Mouse (Mus musculus) midbrain, embryonic 14.5 days (tissue): ENCODE results near the gene Isoc2a. TPM values are rescaled to one million over a fixed set of nuclear protein-coding genes. Genes with fewer than 3 reads are reported as not detected.

Source experiments
- ATAC-seq: fragments of 200-750 bp; cut with Nextera tagmentation; 2 replicates; pipeline ENCODE4 v1.8.0; 2017; ENCODE audit warnings: moderate number of reproducible peaks, moderate library complexity; ENCODE audit not compliant: low FRiP score, low TSS enrichment
- DNase-seq: peaks from one replicate; pipeline ENCODE4 v3.0.0-alpha.2; 2015
- H3K27ac ChIP-seq: fragments of 300-500 bp; sonication (generic); replicated peaks from 2 replicates; pipeline ENCODE4 v1.5.1; 2014; ENCODE audit warnings: mild to moderate bottlenecking, low read depth, low read length, moderate library complexity
- H3K27me3 ChIP-seq: fragments of 300-500 bp; sonication (generic); 2 replicates; pipeline ENCODE4 v1.6.1; 2014; ENCODE audit warnings: low read length, control low read depth, mixed read lengths; ENCODE audit not compliant: control insufficient read depth, insufficient read depth
- H3K36me3 ChIP-seq: fragments of 300-500 bp; sonication (generic); 2 replicates; pipeline ENCODE4 v1.6.1; 2014; ENCODE audit warnings: low read length, control low read depth; ENCODE audit not compliant: control insufficient read depth, insufficient read depth
- H3K4me1 ChIP-seq: fragments of 300-500 bp; sonication (generic); 2 replicates; pipeline ENCODE4 v1.6.1; 2014; ENCODE audit warnings: mild to moderate bottlenecking, antibody characterized with exemption, low read length, control low read depth; ENCODE audit not compliant: control insufficient read depth, insufficient read depth
- H3K4me2 ChIP-seq: fragments of 300-500 bp; sonication (generic); 2 replicates; pipeline ENCODE4 v1.6.1; 2014; ENCODE audit warnings: mild to moderate bottlenecking, low read length, moderate library complexity
- H3K4me3 ChIP-seq: fragments of 300-500 bp; sonication (generic); replicated peaks from 2 replicates; pipeline ENCODE4 v1.5.1; 2014; ENCODE audit warnings: low read depth, low read length
- H3K9ac ChIP-seq: fragments of 300-500 bp; sonication (generic); replicated peaks from 2 replicates; pipeline ENCODE4 v1.6.1; 2014; ENCODE audit warnings: mild to moderate bottlenecking, low read length, moderate library complexity
- H3K9me3 ChIP-seq: fragments of 300-500 bp; sonication (generic); 2 replicates; pipeline ENCODE4 v1.6.1; 2016; ENCODE audit warnings: low read length, control low read depth, mixed read lengths; ENCODE audit not compliant: control insufficient read depth
- WGBS: fragments of 180-500 bp; shearing (Covaris S2); extraction: QIAGEN DNeasy Blood & Tissue Kit; methylation state at CpG from one replicate; pipeline ENCODE4 v1.1.7; 2014; 5-methylcytosine and 5-hydroxymethylcytosine counted together
- polyA plus RNA-seq: library from polyadenylated mRNA; unstranded; fragments of >200 nt; fragmentation: Nextera tagmentation; extraction: Ambion mirVana; gene quantifications from 2 replicates; pipeline ENCODE4 v1.2.1, GENCODE M21; 2014

The Isoc2a gene
- polyA plus RNA-seq, 1 experiment from 2014 or later: 0.54 TPM

DNA sequence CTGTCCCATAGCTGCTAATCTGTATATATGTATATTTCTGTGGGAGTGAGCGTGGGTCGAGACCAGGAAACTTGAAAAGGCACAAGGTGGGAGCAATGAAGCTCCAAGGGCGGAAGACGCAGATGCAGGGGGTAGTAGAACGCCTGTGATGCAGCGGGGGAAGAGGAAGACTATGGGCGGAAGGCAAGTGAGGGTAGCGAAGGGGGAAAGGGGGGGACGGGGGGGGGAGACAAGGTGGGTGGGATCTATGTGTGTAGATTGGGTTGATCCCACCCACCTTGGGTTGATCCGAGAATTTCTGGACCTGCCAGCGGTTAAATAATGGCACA, 23.5 kb downstream of the Isoc2a start:
- no peak overlapping the region for H3K27ac ChIP-seq
- no peak for ATAC-seq
- 19% methylated on average over 11 of the region's 11 CpGs for WGBS

DNA sequence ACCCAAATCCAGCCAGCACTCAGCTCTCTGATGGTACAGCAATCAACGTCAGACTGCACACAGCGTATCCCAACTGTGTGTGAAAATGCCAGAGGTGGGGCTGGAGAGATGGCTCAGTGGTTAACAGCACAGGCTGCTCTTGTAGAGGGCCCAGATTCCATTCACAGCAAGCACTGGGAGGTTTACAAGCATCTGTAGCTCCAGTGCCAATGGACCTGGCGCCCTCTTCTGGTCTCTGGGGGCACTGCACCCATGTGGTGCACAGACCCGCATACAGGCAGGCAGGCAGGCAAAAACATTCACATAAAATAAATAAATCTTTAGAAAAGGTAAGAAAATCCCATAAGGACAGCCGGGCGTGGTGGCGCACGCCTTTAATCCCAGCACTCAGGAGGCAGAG, 24.2 kb downstream of the Isoc2a start:
- 45% methylated on average over 8 of the region's 8 CpGs for WGBS
- no peak for DNase-seq
- 0 out of 2 replicates have a peak, but pooled peaks cover 3% of the 10 kb centered on the region for H3K9me3 ChIP-seq

More for the DNA sequence above, 23.5 kb downstream of the Isoc2a start:
- H3K36me3 ChIP-seq: no peaks in the 10 kb centered on the region
- peak overlapping the region; percentile 31 for H3K4me3 ChIP-seq
- H3K9ac ChIP-seq: no peak overlapping the region
- 0 out of 2 replicates have a peak, but pooled peaks cover 3% of the 10 kb centered on the region for H3K9me3 ChIP-seq
- no peaks in the 10 kb centered on the region for H3K27me3 ChIP-seq
- H3K4me1 ChIP-seq: peaks cover 3% of the 10 kb centered on the region; the same call in 1 of the 2 replicates
- H3K4me2 ChIP-seq: peak overlapping the region; percentile 57
- DNase-seq: no peak

GRCm38 (mm10) chr7:4902404-4902803, 25.5 kb downstream of the Isoc2a start:
- H3K4me3 ChIP-seq: no peak overlapping the region
- 0 out of 2 replicates have a peak, but pooled peaks cover 3% of the 10 kb centered on the region for H3K9me3 ChIP-seq
- WGBS: 88% methylated on average over 9 of the region's 9 CpGs
- ATAC-seq (no peak), DNase-seq (no peak)
- H3K4me1 ChIP-seq: peaks cover 3% of the 10 kb centered on the region; the same call in 1 of the 2 replicates
- no peak overlapping the region for H3K9ac ChIP-seq
- no peaks in the 10 kb centered on the region for H3K36me3 ChIP-seq
- H3K27ac ChIP-seq: no peak overlapping the region
- H3K27me3 ChIP-seq: no peaks in the 10 kb centered on the region
- no peak overlapping the region for H3K4me2 ChIP-seq

More for the DNA sequence above, 24.2 kb downstream of the Isoc2a start:
- Histone ChIP-seq H3K27me3 (no peaks in the 10 kb centered on the region), H3K27ac (no peak overlapping the region), H3K36me3 (no peaks in the 10 kb centered on the region), H3K9ac (no peak overlapping the region), H3K4me1 (peaks cover 3% of the 10 kb centered on the region; the same call in 1 of the 2 replicates), H3K4me2 (no peak overlapping the region), H3K4me3 (no peak overlapping the region)
- ATAC-seq: no peak

DNA sequence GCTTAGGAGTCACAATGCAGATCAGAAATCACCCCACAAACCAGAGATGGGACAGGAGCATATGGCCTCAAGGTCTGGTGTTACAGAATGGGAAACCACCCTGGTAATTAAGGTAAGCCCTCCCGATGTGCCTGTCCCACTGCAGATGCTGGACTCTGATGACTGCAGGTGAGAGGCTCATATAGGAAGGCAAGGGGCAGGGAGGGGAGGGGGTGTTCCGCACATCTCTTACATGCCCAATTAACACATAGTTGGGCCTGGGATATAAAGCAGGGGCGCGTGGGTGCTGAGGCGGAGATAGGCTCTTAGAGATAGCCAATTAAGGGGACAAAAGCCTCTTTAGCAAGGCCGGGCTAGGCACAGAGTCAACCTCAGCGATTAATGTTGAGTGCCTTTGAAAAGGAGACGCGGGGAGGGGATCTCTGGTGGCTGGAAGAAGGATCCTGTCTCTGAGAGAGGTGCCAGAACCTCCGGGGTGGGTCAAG, 29.6 kb downstream of the Isoc2a start, which contains the start of gene Gm36210:
Gene Gm36210 (minus strand): TSS at position 51 of the 485 bp plus-strand sequence.
- no peak within 1 kb of the TSS for H3K9ac ChIP-seq
- no peaks in the 10 kb centered on the region for H3K36me3 ChIP-seq
- no peak within 1 kb of the TSS for H3K27ac ChIP-seq
- 46% methylated on average over 10 of the region's 10 CpGs for WGBS
- H3K4me2 ChIP-seq: no peak within 1 kb of the TSS
- H3K4me1 ChIP-seq: no peaks in the 10 kb centered on the region
- ATAC-seq: no peak
- H3K4me3 ChIP-seq: no peak within 1 kb of the TSS
- DNase-seq: no peak
- no peaks in the 10 kb centered on the region for H3K9me3 ChIP-seq
- H3K27me3 ChIP-seq: no peaks in the 10 kb centered on the region

GRCm38 (mm10) chr7:4911561-4911960, 34.6 kb downstream of the Isoc2a start:
- Histone ChIP-seq H3K4me2 (0 out of 2 replicates have a peak overlapping the region, but pooled peaks have one; percentile 11), H3K4me3 (no peak overlapping the region)

DNA sequence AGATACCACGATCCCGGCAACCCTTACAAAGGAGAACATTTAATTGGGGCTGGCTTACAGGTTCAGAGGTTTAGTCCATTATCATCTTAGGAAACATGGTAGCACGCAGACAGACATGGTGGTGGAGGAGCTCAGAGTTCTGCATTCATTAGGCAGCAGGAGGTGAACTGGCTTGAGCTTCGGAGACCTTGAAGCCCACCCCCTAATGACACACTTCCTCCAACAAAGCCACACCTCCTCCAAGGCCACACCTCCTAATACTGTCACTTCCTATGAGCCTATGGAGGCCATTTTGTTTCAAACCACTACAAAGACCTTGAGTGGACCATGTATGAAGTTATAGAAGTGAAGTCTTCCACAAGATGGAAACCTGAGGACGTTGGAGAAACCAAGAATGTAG, 35.3 kb downstream of the Isoc2a start:
- Histone ChIP-seq H3K9ac (no peak overlapping the region), H3K4me1 (peaks cover 17% of the 10 kb centered on the region), H3K27ac (no peak overlapping the region), H3K4me3 (no peak overlapping the region), H3K4me2 (0 out of 2 replicates have a peak overlapping the region, but pooled peaks have one; percentile 11), H3K36me3 (no peaks in the 10 kb centered on the region), H3K9me3 (no peaks in the 10 kb centered on the region), H3K27me3 (no peaks in the 10 kb centered on the region)
- WGBS: 62% methylated on average over 5 of the region's 5 CpGs
- DNase-seq (peak; percentile 24), ATAC-seq (no peak)

More at GRCm38 (mm10) chr7:4911561-4911960, 34.6 kb downstream of the Isoc2a start:
- ATAC-seq (no peak), DNase-seq (peak; percentile 84)
- Histone ChIP-seq H3K27ac (no peak overlapping the region), H3K4me1 (peaks cover 10% of the 10 kb centered on the region), H3K27me3 (no peaks in the 10 kb centered on the region), H3K36me3 (no peaks in the 10 kb centered on the region), H3K9ac (no peak overlapping the region), H3K9me3 (no peaks in the 10 kb centered on the region)
- 36% methylated on average over 9 of the region's 9 CpGs for WGBS

GRCm38 (mm10) chr7:4915007-4915665, 38.2 kb downstream of the Isoc2a start, which contains the start of gene Zfp628:
Gene Zfp628 (plus strand): TSS chr7:4915217.
- ATAC-seq: peak; percentile 92
- Histone ChIP-seq H3K36me3 (peaks cover 25% of the 10 kb centered on the region), H3K4me3 (peak within 1 kb of the TSS; percentile 60), H3K4me2 (peak within 1 kb of the TSS; percentile 64), H3K9me3 (no peaks in the 10 kb centered on the region), H3K27me3 (no peaks in the 10 kb centered on the region), H3K27ac (peak within 1 kb of the TSS; percentile 99), H3K9ac (peak within 1 kb of the TSS; percentile 77), H3K4me1 (peaks cover 17% of the 10 kb centered on the region)
- peak; percentile 98 for DNase-seq
- WGBS: under 1% methylated on average over 56 of the region's 56 CpGs

- DNase-seq (peak; percentile 71), ATAC-seq (peak; percentile 53)
- Histone ChIP-seq H3K36me3 (peaks cover 32% of the 10 kb centered on the region), H3K4me2 (peak overlapping the region; percentile 64), H3K9ac (peak overlapping the region; percentile 77), H3K9me3 (no peaks in the 10 kb centered on the region), H3K27ac (peak overlapping the region; percentile 99), H3K4me1 (peaks cover 20% of the 10 kb centered on the region), H3K27me3 (no peaks in the 10 kb centered on the region), H3K4me3 (peak overlapping the region; percentile 60)
- WGBS: 17% methylated on average over 14 of the region's 14 CpGs
Observed at GRCm38 (mm10) chr7:4915669-4916416, 38.9 kb downstream of the Isoc2a start.
